Mouse (Mus musculus): ENCODE measurements at regions not wholly inside any gene's neighbourhood (a gene's known extent, or its start where the extent isn't known, plus 50 kb on each side); places are given as distances from the start of the nearest gene placed in this dataset.
"Not testable (repeated sequence)": the region's sequence is repeated elsewhere in the genome, so short reads cannot be mapped to it uniquely, and the experiment has no call there.

DNA sequence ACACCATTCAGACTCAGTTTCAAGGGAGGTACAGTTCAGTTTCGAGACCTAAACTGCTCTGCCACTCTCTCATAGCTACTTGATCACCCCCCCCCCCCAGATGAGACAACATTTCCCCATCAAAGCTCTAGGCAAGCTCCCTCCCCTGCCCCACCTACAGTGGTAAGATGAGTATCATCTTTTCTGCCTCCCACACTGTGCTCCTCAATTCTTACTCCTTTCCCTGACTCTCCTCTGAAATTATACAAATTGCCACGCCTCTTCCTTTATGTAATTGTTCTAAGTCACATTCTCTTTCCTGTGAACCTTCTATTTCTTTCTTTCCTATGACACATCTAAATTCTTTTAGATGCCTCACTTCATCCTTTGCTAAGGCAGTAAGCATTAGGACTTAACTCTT lies 321.6 kb downstream of the Htr1b start:
- no peak overlapping the region for H3K9ac ChIP-seq
- no peak for ATAC-seq
- WGBS (ENCODE audit: insufficient replicate concordance) = 57% methylated on average over 2 of the region's 2 CpGs

DNA sequence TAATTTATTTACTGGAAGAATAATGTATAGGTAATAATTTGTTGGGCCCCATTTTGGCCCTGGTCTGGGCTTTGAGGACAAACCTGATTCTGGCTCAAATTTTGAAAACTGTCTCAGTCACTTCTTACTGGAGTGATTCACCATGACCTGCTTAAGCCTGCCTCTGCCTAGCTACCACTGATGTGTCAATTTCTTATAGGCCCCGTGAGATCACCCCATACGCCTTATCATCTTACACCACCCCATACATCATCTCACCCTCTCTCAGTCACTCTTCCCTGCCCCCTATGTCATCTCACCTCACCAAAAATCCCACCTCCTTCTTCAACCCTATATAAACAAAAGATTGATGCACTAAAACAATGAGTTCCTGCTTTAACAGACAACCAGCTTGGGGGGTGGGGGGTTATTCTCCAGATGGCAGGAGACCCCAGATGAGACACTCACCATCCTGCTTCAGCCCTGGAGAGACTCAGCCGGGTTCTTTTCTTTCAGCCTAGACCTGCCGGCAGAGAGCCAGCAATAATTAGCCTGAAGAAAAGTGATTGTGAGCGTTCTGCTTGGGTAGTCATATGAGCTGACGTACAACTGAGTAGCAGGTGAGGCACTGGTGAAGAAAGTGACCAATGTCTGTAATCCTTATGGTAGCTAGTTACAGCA lies 325.0 kb downstream of the Htr1b start:
- Histone ChIP-seq H3K27me3 (replicated peaks) (no peaks in the 10 kb centered on the region), H3K9ac (no peak overlapping the region)

More for the DNA sequence above, 321.6 kb downstream of the Htr1b start:
- Histone ChIP-seq H3K27me3 (replicated peaks) (no peaks in the 10 kb centered on the region), H3K9me3 (replicated peaks) (no peaks in the 10 kb centered on the region), H3K4me3 (no peak overlapping the region), H3K36me3 (no peaks in the 10 kb centered on the region), H3K27ac (no peak overlapping the region), H3K4me1 (no peaks in the 10 kb centered on the region), H3K4me2 (no peak overlapping the region)

DNA sequence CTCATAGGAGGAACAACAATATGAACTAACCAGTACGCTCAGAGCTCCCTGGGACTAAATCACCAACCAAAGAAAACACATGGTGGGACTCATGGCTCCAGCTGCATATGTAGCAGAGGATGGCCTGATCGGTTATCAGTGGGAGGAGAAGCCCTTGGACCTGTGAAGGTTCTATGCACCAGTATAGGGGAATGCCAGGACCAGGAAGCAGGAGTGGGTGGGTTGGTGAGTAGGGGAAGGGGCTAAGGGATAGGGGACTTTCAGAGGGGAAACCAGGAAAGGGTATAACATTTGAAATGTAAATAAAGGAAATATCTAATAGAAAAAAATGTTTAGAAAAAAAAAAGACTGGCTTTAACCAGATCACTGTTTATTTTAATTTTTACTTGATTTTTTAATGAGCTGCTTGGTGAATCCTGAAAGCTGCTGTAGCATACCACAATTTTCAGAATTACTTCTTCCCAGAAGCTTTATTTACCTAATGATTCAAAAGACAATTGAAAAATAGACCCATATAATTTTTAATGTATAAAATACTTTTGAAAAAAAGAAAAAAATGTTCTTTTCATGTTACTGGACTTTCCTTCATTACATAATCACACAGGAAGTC lies 328.1 kb downstream of the Htr1b start:
- no peaks in the 10 kb centered on the region for H3K4me1 ChIP-seq
- no peak for ATAC-seq
- no peaks in the 10 kb centered on the region for H3K36me3 ChIP-seq
- no peak overlapping the region for H3K27ac ChIP-seq
- H3K9me3 ChIP-seq (replicated peaks) = no peaks in the 10 kb centered on the region
- H3K4me2 ChIP-seq = no peak overlapping the region
- 63% methylated on average over 2 of the region's 2 CpGs for WGBS (ENCODE audit: insufficient replicate concordance)
- no peak overlapping the region for H3K9ac ChIP-seq
- H3K4me3 ChIP-seq = no peak overlapping the region
- H3K27me3 ChIP-seq (replicated peaks) = no peaks in the 10 kb centered on the region

More for the DNA sequence above, 325.0 kb downstream of the Htr1b start:
- H3K9me3 ChIP-seq (replicated peaks) = no peaks in the 10 kb centered on the region
- H3K27ac ChIP-seq = no peak overlapping the region
- ATAC-seq = no peak
- H3K4me2 ChIP-seq = no peak overlapping the region
- no peak overlapping the region for H3K4me3 ChIP-seq
- H3K36me3 ChIP-seq = no peaks in the 10 kb centered on the region
- 67% methylated on average over 6 of the region's 6 CpGs for WGBS (ENCODE audit: insufficient replicate concordance)
- H3K4me1 ChIP-seq = no peaks in the 10 kb centered on the region

DNA sequence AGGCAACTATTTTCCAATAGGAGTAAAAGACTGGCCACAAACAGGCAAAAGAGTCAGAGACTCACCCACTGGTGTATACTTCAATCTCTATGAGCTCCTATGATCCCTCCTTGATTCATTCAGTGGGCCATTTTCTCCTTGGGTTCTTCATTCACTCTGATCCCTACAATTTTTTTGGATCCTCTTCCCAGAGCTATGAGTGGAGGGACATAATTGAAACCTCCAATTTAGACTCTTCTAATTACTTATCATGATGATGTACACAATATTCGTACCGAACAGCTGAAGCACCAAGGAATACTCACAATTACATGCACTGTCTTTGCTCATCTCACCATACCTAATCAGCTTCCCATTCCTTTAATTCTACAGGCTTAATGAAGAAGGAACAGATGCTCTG lies 357.9 kb downstream of the Htr1b start:
- Histone ChIP-seq H3K9ac (no peak overlapping the region), H3K27ac (no peak overlapping the region), H3K4me1 (no peaks in the 10 kb centered on the region), H3K36me3 (no peaks in the 10 kb centered on the region), H3K9me3 (replicated peaks) (no peaks in the 10 kb centered on the region), H3K4me2 (no peak overlapping the region), H3K27me3 (replicated peaks) (no peaks in the 10 kb centered on the region), H3K4me3 (no peak overlapping the region)
- no peak for ATAC-seq
- WGBS (ENCODE audit: insufficient replicate concordance) = 76% methylated on average over 2 of the region's 2 CpGs

DNA sequence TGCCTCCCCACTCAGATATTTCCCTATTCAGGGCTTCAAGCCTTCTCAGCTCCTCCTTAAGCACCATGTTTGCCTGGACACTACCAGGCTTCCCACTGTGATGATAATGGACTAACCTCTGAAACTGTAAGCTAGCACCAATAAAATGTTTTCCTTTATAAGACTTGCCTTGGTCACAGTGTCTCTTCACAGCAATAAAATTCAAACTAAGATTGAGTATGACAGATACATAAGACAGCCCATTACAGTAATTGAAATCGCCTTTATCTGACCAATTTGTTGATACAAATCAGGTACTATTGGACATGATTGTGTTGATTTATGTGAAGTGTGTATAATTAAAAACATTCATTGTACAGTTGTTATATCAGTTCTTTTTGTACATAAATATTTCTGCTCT lies 358.3 kb downstream of the Htr1b start:
- Histone ChIP-seq H3K9ac (no peak overlapping the region), H3K4me2 (no peak overlapping the region), H3K36me3 (no peaks in the 10 kb centered on the region), H3K27me3 (replicated peaks) (no peaks in the 10 kb centered on the region), H3K4me3 (no peak overlapping the region), H3K27ac (no peak overlapping the region), H3K4me1 (no peaks in the 10 kb centered on the region), H3K9me3 (replicated peaks) (no peaks in the 10 kb centered on the region)
- 43% methylated on average over 1 of the region's 1 CpGs for WGBS (ENCODE audit: insufficient replicate concordance)
- ATAC-seq = no peak

DNA sequence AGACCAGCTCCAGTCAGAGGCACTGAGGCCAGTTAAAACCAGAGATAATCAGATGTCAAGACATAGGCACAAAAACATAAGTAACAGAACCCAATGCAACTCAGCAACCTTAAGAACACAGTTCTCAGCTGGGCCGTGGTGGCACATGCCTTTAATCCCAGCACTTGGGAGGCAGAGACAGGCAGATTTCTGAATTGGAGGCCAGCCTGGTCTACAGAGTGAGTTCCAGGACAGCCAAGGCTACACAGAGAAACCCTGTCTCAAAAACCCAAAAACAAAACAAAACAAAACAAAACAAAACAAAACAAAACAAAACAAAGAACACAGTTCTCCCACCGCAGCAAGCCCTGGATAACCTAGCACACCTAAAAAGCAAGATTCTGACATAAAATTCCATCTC lies 408.7 kb downstream of the Htr1b start:
- not testable (repeated sequence) for H3K27me3 ChIP-seq (replicated peaks); H3K4me3 ChIP-seq; H3K27ac ChIP-seq; ATAC-seq; H3K36me3 ChIP-seq; H3K4me1 ChIP-seq; H3K9me3 ChIP-seq (replicated peaks); H3K4me2 ChIP-seq; H3K9ac ChIP-seq
- WGBS (ENCODE audit: insufficient replicate concordance) = 86% methylated on average over 2 of the region's 2 CpGs

DNA sequence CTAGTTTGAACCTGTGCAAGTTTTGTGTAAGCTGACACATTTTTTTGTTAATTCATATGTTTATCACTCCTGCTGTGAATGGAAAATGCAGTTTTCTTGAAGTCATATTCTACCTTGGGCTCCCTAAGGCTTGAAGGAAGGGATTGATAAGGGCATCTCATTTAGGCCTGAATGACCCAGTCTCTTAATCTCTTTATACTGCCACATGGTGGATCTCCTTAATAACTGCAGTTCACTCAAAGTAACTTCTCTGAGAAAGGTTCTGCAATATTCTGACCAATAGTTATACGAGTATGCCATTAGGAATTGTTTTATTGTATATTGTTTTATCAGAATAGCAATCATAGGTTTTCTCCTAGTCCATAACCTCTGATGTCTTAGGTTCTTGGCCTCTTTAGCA lies 415.7 kb downstream of the Htr1b start:
- Histone ChIP-seq H3K36me3 (no peaks in the 10 kb centered on the region), H3K9ac (no peak overlapping the region), H3K4me3 (no peak overlapping the region), H3K4me1 (no peaks in the 10 kb centered on the region), H3K27me3 (replicated peaks) (no peaks in the 10 kb centered on the region), H3K4me2 (no peak overlapping the region), H3K27ac (no peak overlapping the region), H3K9me3 (replicated peaks) (no peaks in the 10 kb centered on the region)
- 55% methylated on average over 1 of the region's 1 CpGs for WGBS (ENCODE audit: insufficient replicate concordance)
- ATAC-seq = no peak

DNA sequence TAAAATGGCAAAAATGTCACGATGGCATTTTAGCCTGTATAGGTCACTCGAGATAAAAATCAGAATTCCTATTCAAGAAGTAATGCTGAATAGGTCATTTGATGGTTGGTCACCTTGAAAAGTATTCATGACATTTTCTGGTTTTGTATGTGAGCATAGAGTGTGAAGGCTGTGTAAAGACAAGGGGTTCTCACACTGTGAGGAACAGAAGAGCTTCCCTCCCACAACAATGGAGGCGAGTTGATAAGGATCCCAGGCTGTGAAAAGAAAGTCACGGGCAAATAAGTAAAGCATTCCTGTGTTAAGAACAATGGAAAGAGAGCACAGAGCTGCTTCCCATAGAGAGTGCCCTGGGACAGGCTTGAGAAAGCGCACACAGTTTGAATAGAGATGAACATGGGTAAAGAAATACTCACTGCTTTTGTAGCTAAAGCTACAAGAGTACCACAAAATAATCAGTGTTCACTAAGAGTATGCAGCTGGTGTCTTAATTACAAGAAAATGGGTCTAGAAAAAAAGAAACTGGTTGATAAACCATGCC lies 418.0 kb downstream of the Htr1b start:
- 30% methylated on average over 5 of the region's 5 CpGs for WGBS (ENCODE audit: insufficient replicate concordance)
- H3K27me3 ChIP-seq (replicated peaks) = no peaks in the 10 kb centered on the region
- H3K27ac ChIP-seq = no peak overlapping the region
- H3K9ac ChIP-seq = no peak overlapping the region
- H3K4me2 ChIP-seq = no peak overlapping the region
- no peaks in the 10 kb centered on the region for H3K9me3 ChIP-seq (replicated peaks)
- H3K4me3 ChIP-seq = no peak overlapping the region
- no peaks in the 10 kb centered on the region for H3K4me1 ChIP-seq
- H3K36me3 ChIP-seq = no peaks in the 10 kb centered on the region
- ATAC-seq = no peak

DNA sequence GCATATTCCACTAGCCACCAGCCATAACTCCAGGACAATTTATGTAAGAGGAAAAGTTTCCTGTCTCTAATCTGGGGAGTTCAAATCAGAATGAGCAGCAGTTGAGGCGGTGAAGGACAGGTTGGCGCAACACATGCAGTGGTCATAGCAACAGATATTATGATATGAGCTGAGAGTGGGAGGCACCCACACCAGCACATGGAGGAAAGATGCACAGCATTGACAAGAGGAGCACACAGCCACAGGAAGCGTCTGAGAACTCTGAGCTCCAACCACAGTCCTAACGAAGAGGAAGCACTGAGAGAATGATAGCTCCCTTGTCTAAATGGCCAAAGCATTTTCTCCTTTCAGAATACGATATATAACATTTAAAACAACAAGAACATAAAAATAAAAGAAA lies 418.9 kb downstream of the Htr1b start:
- Histone ChIP-seq H3K9ac (no peak overlapping the region), H3K4me3 (no peak overlapping the region), H3K4me2 (no peak overlapping the region), H3K27me3 (replicated peaks) (no peaks in the 10 kb centered on the region), H3K27ac (no peak overlapping the region), H3K36me3 (no peaks in the 10 kb centered on the region), H3K9me3 (replicated peaks) (no peaks in the 10 kb centered on the region), H3K4me1 (no peaks in the 10 kb centered on the region)
- peak; percentile 66 for ATAC-seq
- 14% methylated on average over 5 of the region's 5 CpGs for WGBS (ENCODE audit: insufficient replicate concordance)

DNA sequence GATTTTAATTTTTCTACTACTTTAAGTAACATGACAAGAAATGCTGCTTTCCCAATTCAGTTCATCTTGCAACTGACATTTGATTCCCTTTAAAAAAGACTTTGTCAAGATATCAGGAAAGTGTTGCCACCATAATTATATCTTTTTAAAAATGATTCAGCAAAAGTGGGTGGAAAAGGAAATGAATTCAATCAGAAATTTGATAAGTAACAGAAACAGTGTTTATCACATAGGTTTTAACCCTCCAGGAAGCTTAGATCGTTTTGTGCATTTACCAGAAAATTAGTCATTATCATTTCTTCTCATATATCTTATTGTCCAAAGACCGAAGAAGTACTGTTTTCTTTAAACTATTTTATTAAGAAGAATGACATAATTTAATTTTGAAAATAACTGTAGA lies 441.0 kb downstream of the Htr1b start:
- no peaks in the 10 kb centered on the region for H3K36me3 ChIP-seq
- WGBS (ENCODE audit: insufficient replicate concordance) = 50% methylated on average over 2 of the region's 2 CpGs
- H3K9me3 ChIP-seq (replicated peaks) = no peaks in the 10 kb centered on the region
- H3K4me1 ChIP-seq = no peaks in the 10 kb centered on the region
- no peak overlapping the region for H3K4me3 ChIP-seq
- H3K9ac ChIP-seq = no peak overlapping the region
- no peak overlapping the region for H3K4me2 ChIP-seq
- H3K27ac ChIP-seq = no peak overlapping the region
- no peak for ATAC-seq
- H3K27me3 ChIP-seq (replicated peaks) = no peaks in the 10 kb centered on the region

All from liver, embryonic 12.5 days (tissue).